Mouse (Mus musculus) E14TG2a.4 (cell line): Measurements from ENCODE around the gene Vmp1.

Experiments used
- CTCF ChIP-seq: conservative IDR thresholded peaks from 2 replicates; pipeline ENCODE4 v1.5.1; 2014; ENCODE audit warnings: low read length
- NANOG ChIP-seq: IDR thresholded peaks from 2 replicates; pipeline ENCODE4 v1.6.1; 2014; ENCODE audit warnings: borderline replicate concordance, low read length, mixed read lengths

DNA sequence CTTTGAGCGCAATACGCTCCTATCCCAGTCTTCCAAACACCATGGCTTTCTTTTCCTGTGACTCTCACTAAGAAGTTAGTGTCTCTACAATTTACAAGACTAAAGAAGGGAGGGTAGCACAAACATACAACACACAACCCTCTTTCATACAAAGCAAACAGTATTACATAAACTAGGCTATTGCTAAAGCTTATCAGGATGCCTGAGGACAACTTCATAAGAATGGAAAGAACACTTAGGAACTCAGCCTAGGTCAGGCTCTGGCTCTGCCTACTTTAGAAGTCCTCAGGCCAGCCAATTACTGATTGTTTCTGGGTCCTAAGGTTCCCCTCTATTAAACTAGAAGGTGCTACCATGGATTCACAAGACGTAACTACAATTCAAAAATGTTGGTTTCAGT is 2.9 kb downstream of the Vmp1 start:
- TF ChIP-seq CTCF (no peak), NANOG (no peak)
